10 mouse cellular contexts compared by ENCODE assay signal in the genomic region with DNA sequence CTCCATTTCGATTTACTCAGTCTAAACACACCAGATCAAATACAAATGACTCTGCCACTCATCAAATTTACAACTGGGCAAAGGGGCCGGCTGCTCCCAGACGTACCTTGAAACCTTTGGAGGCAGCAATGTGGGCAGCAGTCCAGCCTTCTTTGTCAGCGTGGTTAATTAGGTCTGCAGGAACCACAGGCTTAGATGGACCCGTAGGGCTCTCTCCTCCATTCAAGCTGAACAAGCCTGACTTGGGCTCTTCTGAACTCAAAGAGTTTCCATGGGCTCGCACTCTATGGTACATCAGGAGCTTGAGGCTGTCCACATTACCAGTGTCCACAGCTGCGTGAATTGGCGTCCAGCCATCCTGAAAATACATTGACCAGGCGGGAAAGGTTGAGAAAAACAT.
DNase-seq lines count a peak whose midpoint lies in the region; ATAC-seq and TF ChIP-seq lines count a peak whose summit lies in the region.
"Had no signal": no experiment of that assay in that cellular context is flagged by ENCODE, and none has a peak within 500 bp of the region (broad histone marks: within the 10 kb centered on the region; RNA-seq: fewer than 3 reads in every experiment).

No protein-coding gene starts in this region.

- H3K27me3 ChIP-seq in forebrain, embryonic 16.5 days (replicated peaks; ENCODE audit: control insufficient read depth, insufficient read depth, low read length), result no peaks in the 10 kb centered on the region
- no peaks in the 10 kb centered on the region for H3K27me3 ChIP-seq in forebrain, embryonic 10.5 days (ENCODE audit: poor library complexity, severe bottlenecking)
- peaks cover 8% of the 10 kb centered on the region for H3K27me3 ChIP-seq in Patski

- H3K27ac ChIP-seq in forebrain, embryonic 16.5 days (ENCODE audit: low read length), result no peak overlapping the region
- no peak overlapping the region for H3K27ac ChIP-seq in forebrain, embryonic 10.5 days
- H3K27ac ChIP-seq: limb, embryonic 10.5 days had no signal

- no peak overlapping the region for H3K9ac ChIP-seq in forebrain, embryonic 16.5 days (replicated peaks; ENCODE audit: low read depth, low read length)

- peaks cover 13% of the 10 kb centered on the region for H3K4me1 ChIP-seq in forebrain, embryonic 16.5 days (replicated peaks; ENCODE audit: control insufficient read depth, insufficient read depth, low read length)
- H3K4me1 ChIP-seq in forebrain, embryonic 10.5 days, result peaks cover 17% of the 10 kb centered on the region

- no peak for TF ChIP-seq CTCF in Patski (IDR thresholded peaks at IDR 0.05)

- no peaks in the 10 kb centered on the region for H3K9me3 ChIP-seq in forebrain, embryonic 16.5 days (ENCODE audit: control insufficient read depth, low read length)
- H3K9me3 ChIP-seq in forebrain, embryonic 10.5 days, result no peaks in the 10 kb centered on the region
- H3K9me3 ChIP-seq: limb, embryonic 10.5 days had no signal

- no peak overlapping the region for H3K4me2 ChIP-seq in forebrain, embryonic 16.5 days (ENCODE audit: low read length)

- ATAC-seq in forebrain, embryonic 16.5 days, result peak; percentile 45
- peak; percentile 65 for ATAC-seq in Patski

- POLR2A ChIA-PET in Patski (lab: Charles Lee), result no interaction called here

- H3K4me3 ChIP-seq in forebrain, embryonic 16.5 days (replicated peaks; ENCODE audit: low read length), result no peak overlapping the region
- no peak overlapping the region for H3K4me3 ChIP-seq in forebrain, embryonic 10.5 days
- H3K4me3 ChIP-seq: limb, embryonic 10.5 days had no signal

- in situ Hi-C loops in Patski (cut with MboI; ENCODE audit: low pct_unique_long_range_greater_than_20kb), result no loop called here

- peaks cover 12% of the 10 kb centered on the region for H3K36me3 ChIP-seq in forebrain, embryonic 16.5 days (ENCODE audit: control insufficient read depth, insufficient read depth)
- no peaks in the 10 kb centered on the region for H3K36me3 ChIP-seq in forebrain, embryonic 10.5 days (replicated peaks)

- CTCF ChIA-PET in Patski (lab: Charles Lee), result interaction anchor here (1.0 kb wide), 1 partner anchor 10 kb away, joined by 3 read pairs; no protein-coding TSS in a partner anchor

- 24% methylated on average over 9 of the region's 9 CpGs for WGBS in forebrain, embryonic 16.5 days
- 67% methylated on average over 9 of the region's 9 CpGs for WGBS in forebrain, embryonic 10.5 days

- intact Hi-C loops in gastrocnemius, postnatal 14 days (cut with DNase I; ENCODE audit: low total_unique reads), result no loop called here

- DNase-seq in forebrain, embryonic 10.5 days (ENCODE audit: extremely low spot score, low spot score), result no peak
- DNase-seq in Patski (ENCODE audit: low read depth, low spot score) (peak; percentile 39), liver (no peak)
- DNase-seq in cerebellum, postnatal 36 days, result peak; percentile 8 to 19
- peak; percentile 83 to 84 for DNase-seq in kidney, postnatal 25 days
- DNase-seq in gastrocnemius, postnatal 14 days, result no peak
- DNase-seq in layer of hippocampus, postnatal 14 days (ENCODE audit: low spot score in 2 of 2), result no peak
- DNase-seq: heart, postnatal 14 days had no signal

Comparison
In these comparisons a context has a peak if more than half of its experiments do, and no peak if none do; other contexts are left out.
1. DNase-seq: peak in Patski (single experiment), cerebellum, postnatal 36 days (2 of 2) and kidney, postnatal 25 days (2 of 2); none in forebrain, embryonic 10.5 days (single experiment), liver (single experiment), gastrocnemius, postnatal 14 days (single experiment) and layer of hippocampus, postnatal 14 days (0 of 2).